Mouse (Mus musculus) adrenal gland, adult (tissue): ENCODE measurements at regions not wholly inside any gene's neighbourhood (a gene's known extent, or its start where the extent isn't known, plus 50 kb on each side); places are given as distances from the start of the nearest gene placed in this dataset.

Experiments
- DNase-seq, 2 experiments: peaks; one replicate each; pipeline ENCODE4 v3.0.0; 2022 to 2023; ENCODE audit warnings: low spot score in 1 of 2; ENCODE audit not compliant: inconsistent age in 2 of 2

GRCm38 (mm10) chr3:117520461-117520860 lies 54.2 kb upstream of the Plppr5 start:
- no peak for DNase-seq

DNA sequence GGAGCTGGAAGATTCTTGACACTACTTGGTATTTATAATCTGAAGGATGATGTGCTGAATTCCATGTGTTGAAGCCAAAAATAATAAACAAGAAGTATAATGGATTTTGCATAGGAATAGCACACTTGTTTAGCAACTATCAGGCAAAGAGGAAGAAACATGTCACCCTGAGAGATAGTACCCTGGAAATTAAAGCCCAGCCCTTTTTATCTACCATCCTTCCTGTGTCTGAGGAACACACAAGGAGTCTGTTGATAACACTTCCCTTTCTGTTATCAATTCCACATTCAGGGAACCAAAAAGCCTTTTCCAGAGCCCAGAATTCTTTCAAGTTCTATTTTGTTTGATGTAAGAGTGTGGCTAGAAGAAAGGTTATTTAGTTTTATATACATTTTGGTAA lies 66.5 kb upstream of the Plppr5 start:
- no peak for DNase-seq

DNA sequence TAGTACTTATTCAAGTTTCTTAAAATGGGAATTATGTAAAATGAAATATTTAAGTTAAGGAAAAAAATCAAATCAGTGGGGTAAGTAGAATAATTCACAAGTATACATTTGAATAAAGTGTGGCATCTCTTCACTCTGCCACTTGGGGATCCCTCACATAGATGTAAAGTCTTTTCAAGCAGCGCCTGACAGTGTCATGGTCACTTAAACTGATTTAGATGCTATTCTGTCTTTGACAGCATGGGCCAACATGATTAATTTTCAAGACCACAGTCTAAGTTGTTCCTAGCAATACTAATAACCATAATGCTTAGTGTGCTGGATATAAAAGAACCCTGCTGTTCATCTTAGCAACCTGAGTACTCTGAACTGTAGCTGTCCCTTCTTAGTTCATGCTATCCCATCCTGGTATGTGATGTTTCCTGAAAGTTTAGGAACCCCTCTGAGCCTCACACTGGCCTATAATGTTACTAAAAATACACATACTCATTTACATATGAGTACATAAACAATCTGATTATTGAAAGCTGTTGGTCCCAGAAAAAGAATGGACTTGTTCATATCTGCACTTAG lies 68.4 kb upstream of the Plppr5 start:
- no peak for DNase-seq

GRCm38 (mm10) chr3:117501107-117501506 lies 73.5 kb upstream of the Plppr5 start:
- no peak for DNase-seq

DNA sequence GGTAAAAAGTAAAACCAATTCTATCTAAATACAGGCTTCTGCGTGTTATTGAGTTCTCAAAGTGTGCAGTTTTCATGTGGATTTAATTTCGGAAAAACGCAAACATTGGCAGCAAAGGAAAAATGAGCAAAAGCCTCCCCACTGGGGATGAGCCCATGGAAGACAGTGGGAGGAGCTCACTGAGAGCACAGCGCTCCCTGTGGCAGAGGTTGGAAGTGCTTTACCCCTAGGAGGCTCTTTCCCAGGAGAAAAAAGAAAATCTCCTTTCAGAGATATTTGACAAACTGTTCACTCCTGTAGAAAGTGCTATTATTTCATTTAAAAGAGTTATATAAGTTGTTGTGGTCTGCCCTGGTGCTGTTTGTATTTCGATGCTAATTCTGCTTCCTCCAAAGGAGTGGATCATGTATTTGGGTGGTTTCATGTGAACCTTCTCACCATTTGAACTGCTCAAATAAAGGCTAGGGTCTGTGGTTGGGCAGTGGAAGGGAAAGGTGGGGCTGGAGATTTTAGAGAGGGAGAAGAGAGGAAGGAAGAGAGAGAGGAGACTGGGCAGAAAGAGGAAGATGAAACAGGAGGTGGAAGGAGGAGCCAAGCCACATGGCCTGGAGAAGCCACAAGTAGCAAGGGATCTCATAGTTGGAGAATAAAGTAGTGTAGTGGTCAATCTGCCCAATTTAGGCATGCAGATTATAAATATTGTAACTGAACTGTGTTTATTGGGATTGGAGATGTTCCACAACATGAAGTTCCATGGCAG lies 76.3 kb upstream of the Plppr5 start:
- DNase-seq: no peak

- DNase-seq: peak; percentile 14 to 82
Observed at GRCm38 (mm10) chr3:117494118-117494517, 80.5 kb upstream of the Plppr5 start.

DNA sequence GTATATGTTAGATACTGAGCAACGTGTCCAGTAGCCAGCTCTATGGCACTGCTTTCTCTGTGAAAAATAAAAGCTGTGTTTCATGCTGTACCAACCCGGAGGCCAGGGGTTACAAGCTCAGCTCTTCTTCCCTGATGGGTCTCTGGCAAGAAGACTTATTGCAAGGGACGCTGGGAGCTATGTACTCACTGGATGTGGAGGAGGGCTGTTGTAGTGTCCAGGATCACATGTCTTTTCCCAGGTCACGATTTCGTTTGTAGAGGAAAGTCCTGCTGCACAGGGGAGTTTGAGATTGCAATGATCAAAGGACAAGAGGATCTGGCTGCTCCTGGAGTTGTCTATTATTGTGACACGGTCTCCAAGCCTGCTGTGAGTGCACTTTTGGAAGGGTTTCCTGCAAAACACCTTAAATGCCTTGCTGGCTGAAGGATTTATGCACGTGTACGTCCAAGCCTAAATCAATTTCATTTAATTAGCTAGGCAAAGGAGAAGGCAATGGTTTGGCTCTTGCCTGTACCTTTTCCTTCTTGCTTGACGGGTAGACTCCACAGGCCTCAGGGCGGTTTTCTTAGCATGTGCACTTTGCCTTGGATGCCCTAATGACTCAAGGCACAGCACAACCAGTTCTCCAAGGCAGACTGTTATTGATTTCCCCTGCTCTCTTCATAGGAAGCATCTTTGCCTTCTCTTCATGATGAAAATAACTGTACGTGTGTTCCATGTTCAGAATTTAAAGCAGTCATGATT lies 87.2 kb upstream of the Plppr5 start:
- DNase-seq: no peak

DNA sequence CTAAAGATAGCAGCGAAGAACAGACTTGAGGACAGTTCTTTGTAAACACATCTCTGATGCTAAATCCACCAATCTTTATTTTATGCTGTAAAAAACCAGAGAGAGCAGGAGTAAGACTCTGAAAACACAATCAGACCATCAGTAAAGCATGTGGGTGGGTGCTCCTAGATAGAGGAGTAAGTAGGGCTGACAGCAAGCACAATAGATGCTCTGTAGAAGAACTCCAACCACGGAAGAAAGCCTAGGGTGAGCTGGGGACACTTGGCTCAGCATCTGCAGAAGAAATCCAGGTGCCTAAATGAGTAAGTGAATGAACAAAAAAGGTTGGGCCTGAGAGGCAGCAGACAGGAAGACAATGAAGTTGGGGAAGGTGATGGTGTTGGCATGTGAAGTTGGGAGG lies 88.3 kb upstream of the Plppr5 start:
- DNase-seq: no peak

- DNase-seq: no peak
Observed at GRCm38 (mm10) chr3:117480131-117480530, 94.5 kb upstream of the Plppr5 start.

- DNase-seq: peak in 1 of 2 experiments; percentile 70
Observed at GRCm38 (mm10) chr3:117459507-117459906, 98.8 kb upstream of the Plppr4 start.

DNA sequence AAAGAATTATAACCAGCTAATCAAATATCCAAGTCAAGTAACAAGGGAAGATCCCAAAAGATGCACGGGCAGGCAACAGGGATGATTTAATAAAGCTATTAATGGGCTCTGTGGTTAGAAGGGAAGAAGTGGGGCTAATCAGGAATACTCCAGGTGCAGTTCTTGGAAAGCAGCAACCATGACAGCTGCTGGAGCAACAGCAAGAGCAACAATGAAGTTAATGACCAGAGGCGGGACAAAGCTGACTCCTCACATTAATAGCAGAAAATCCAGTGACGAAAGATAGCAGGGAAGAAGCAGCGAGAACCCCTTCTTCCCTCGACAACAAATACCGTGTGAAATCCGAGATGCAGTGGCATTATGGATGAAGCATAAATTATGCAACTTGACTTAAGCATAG lies 89.9 kb upstream of the Plppr4 start:
- no peak for DNase-seq

- no peak for DNase-seq
Observed at GRCm38 (mm10) chr3:117441887-117442286, 81.2 kb upstream of the Plppr4 start.

DNA sequence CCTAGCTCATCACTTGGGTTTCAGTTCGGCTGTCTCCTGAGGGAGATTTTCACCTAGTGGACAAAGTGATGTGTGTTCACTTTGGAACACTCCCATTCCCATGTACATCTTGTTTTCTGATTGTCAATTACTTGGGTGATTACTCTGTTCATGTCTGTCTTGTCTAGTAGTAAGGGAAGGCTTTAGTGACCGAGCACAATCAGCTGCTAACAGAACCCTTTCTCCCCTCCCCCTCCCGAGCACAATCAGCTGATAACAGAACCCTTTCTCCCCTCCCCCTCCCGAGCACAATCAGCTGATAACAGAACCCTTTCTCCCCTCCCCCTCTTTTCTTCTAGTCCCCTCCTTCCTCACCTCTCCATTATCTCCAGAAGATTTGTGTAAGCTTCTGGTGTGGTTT lies 79.6 kb upstream of the Plppr4 start:
- DNase-seq: no peak

DNA sequence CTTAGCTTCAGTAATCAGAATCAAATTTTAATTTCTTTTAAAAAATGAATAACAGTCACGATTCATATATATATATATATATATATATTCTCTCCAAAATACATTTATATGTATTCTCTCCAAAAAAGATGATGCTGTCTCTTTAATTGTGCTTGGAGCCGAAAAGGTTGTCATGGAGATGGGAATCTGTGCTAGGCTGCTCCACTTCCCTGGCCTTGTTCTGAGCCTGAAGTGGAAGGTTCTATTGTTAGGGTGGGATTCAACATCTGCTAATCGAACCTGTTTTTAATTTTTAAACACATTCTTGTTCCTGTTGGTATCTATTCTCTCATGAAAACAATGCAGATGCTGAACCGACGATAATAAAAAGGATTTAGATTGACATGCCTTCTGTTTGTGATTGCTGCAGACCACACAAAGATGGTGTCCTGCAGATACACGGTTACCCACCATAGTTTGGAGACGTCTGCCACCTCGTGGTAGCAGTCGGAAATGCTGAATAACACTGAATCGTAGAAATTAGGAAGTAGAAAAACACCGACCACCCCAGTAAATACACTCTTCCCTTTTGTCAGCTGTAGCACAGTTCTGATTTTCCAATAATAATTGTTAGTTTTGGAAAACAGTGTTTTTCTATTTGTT lies 77.9 kb upstream of the Plppr4 start:
- peak; percentile 41 to 87 for DNase-seq

GRCm38 (mm10) chr3:117424526-117424925 lies 63.9 kb upstream of the Plppr4 start:
- no peak for DNase-seq

GRCm38 (mm10) chr3:117412896-117413747 lies 52.4 kb upstream of the Plppr4 start:
- no peak for DNase-seq
